Mouse (Mus musculus): ENCODE data around the gene Tmem88.
"Not testable (repeated sequence)": the region's sequence is repeated elsewhere in the genome, so short reads cannot be mapped to it uniquely, and the experiment has no call there.

Tmem88 gene

GRCm38 (mm10) chr11:69403691-69404594, 5.9 kb upstream of the Tmem88 start:
- DNase-seq, result no peak

GRCm38 (mm10) chr11:69401987-69402386, 4.0 kb upstream of the Tmem88 start:
- DNase-seq, result no peak

- DNase-seq, result peak; percentile 90
These were observed 3.2 kb upstream of the Tmem88 start for GRCm38 (mm10) chr11:69401210-69401637.

GRCm38 (mm10) chr11:69400083-69400850, 2.2 kb upstream of the Tmem88 start:
- DNase-seq, result no peak

- no peak for DNase-seq
These were observed 1.4 kb upstream of the Tmem88 start for GRCm38 (mm10) chr11:69399201-69400082.

- no peak for DNase-seq
These were observed 609 bp upstream of the Tmem88 start for GRCm38 (mm10) chr11:69398486-69399200.

- DNase-seq, result no peak
These were observed 415 bp downstream of the Tmem88 start for GRCm38 (mm10) chr11:69397581-69398057.

- peak; percentile 56 for DNase-seq
These were observed 1.3 kb downstream of the Tmem88 start for GRCm38 (mm10) chr11:69396772-69397171.

- peak; percentile 96 for DNase-seq
These were observed 2.2 kb downstream of the Tmem88 start for GRCm38 (mm10) chr11:69395634-69396373.

- DNase-seq, result peak; percentile 90
These were observed 2.8 kb downstream of the Tmem88 start, which contains the start of the genes Naa38 and Cyb5d1 for GRCm38 (mm10) chr11:69395235-69395633. Gene Naa38, plus strand, starts transcription at chr11:69395487. Gene Cyb5d1, minus strand, starts transcription at chr11:69395631.

GRCm38 (mm10) chr11:69394591-69395167, 3.4 kb downstream of the Tmem88 start:
- not testable (repeated sequence) for DNase-seq

- DNase-seq, result peak; percentile 82
These were observed 7.5 kb downstream of the Tmem88 start for GRCm38 (mm10) chr11:69390400-69391034.

- DNase-seq, result peak; percentile 55
These were observed 8.3 kb downstream of the Tmem88 start for GRCm38 (mm10) chr11:69389531-69390399.

- no peak for DNase-seq
These were observed 9.4 kb downstream of the Tmem88 start for GRCm38 (mm10) chr11:69388680-69389079.

GRCm38 (mm10) chr11:69386758-69387157, 11.3 kb downstream of the Tmem88 start:
- DNase-seq, result no peak

GRCm38 (mm10) chr11:69384979-69385378, 13.1 kb downstream of the Tmem88 start:
- DNase-seq, result no peak

- no peak for DNase-seq
These were observed 15.4 kb downstream of the Tmem88 start for GRCm38 (mm10) chr11:69382478-69383105.

GRCm38 (mm10) chr11:69381356-69381755, 16.7 kb downstream of the Tmem88 start:
- no peak for DNase-seq

- no peak for DNase-seq
These were observed 18.4 kb downstream of the Tmem88 start for GRCm38 (mm10) chr11:69379600-69379999.
